Mouse (Mus musculus): ENCODE results near the gene Gm13304.
"Not testable (repeated sequence)": the region's sequence is repeated elsewhere in the genome, so short reads cannot be mapped to it uniquely, and the experiment has no call there.

- not testable (repeated sequence) for TF ChIP-seq CTCF (IDR thresholded peaks at IDR 0.05; ENCODE audit: low read depth, low read length); POLR2A (IDR thresholded peaks at IDR 0.05; ENCODE audit: borderline replicate concordance, low read depth, low read length)
These were observed at the start of gene Gm13304 for GRCm38 (mm10) chr4:42114517-42114916.

Data from bone marrow macrophage, adult 2 months (primary cell).